Mouse (Mus musculus) lung, postnatal 14 days (tissue): Measurements from ENCODE around the gene Rogdi.
A peak's percentile ranks its signal among the peaks of the same experiment; 100 is the strongest.

Experiments
- DNase-seq: peaks from one replicate; pipeline ENCODE4 v3.0.0; 2021

The Rogdi gene

DNA sequence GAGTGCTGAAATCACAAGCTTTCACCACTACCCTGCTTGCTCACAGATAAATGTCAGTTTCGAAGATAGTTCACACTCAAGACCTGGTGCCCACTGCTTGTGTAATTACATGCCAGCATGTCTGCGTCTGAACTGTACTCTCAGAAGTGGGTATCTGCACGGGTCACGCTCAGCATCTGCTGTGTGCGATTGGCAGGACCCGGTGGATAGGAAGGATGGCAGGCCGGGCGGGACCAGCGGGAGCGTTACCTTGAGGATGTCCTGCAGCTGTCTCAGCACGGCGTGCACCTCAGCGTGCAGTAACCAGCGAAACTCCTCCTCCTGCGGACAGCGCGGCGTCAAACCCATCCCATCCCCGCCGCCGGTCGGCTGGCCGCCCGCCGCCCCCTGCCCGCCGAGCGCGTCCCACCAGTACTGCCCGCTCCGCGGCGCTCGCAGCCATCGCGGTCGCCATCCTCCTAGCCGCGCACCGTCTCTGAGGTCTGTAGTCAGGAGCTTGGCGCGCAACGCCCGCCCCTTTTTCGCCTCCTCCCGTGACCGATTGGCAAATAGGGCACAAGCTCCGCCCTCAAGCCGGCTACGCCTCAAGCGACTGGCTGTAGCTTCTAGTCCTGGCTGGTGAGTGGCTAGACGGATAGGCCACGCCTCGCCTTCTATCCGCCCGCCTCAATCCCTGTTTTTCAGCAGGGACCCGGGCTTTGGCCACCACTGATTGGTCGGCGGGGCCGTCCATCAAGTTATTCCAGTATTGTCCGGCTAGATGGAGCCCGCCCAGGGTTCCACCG is at the start of gene Rogdi:
Gene Rogdi, minus strand, starts transcription at position 500 of the 785 bp plus-strand sequence.
- DNase-seq = peak; percentile 97

DNA sequence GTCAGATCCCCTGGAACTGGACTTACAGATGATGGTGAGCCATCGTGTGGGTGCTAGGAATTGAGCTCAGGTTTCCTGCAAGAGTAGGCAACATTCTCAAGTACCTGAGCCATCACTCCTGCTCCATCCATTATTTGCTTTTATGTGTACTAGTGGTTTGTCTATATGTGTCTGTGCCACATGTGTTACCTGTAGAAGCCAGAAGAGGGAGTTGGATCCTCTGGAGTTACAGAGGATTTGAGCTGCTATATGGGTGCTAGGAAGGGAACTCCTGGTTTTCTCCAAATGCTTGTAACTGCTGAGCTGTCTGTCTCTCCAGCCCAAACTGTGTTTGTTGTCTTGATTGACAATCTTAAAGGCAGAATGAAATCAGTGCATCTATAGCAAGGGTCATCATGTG is 44.8 kb upstream of the Rogdi start:
- no peak for DNase-seq

DNA sequence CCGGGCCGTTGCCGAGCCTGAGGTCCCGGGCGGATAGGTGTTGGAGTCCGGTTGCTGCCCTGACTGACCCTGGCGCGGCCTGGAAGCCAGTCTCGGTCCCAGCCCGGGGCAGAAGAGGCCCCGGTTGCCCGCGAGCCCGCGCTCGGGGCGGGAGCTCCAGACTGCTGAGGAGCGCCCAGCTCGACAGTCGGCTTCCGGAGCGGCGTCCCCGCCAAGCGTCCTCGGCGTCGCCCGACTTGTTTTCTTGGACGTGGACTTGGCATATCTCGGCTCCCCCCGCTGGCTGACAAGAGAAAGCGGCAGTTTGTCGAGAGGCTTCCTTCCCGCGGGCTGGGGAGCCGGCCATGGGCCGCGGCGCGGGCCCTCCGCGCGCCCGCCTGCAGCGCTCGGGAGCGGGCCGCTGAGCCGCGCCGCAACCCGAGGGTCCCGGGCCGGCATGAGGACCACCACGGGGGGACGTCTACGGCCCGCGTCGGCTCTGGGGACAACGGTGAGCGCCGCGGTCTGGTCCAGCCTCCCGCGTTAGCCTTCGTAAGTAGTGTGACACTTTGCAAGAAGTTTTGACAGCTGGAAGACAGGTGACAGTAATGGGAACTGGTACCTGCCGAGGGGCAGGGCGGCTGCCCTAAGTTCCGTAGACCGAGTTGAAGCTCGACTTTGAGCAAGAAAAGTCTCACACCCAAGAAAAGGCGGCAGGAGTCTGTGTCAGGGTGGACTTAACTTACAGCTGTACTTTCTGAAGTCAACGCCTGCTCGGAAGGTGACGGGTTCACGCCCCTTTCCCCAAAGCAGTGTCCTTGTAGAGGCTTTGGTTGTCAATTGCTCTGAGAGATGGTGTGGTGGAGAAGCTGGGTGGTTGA is 37.1 kb upstream of the Rogdi start:
- peak; percentile 83 for DNase-seq

DNA sequence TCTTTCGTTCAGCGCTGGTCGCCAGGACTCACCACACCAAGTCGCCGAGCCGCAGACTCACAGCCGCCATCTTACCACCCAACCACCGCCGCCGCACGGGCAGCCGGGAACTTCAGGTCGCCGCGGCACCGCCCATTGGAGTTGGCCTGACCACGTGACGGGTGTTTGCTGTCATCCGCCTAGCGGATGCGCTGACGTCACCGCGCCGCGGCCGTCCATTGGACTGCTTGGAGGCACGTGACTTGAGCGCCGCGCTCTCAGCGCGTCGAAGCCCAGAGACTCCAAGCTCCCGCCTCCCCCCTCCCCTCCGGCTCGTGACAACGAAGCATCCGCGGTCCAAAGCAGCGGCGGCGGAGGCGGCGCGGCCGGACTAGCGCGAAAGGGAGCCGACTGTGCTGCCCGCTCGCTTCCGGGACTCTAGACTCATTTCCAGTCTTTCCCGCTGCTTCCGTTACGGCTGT is 36.5 kb upstream of the Rogdi start, which contains the start of the genes Glyr1 and Ubn1:
Gene Glyr1, minus strand, starts transcription at position 90 of the 461 bp plus-strand sequence.
Gene Ubn1, plus strand, starts transcription at position 284 of the 461 bp plus-strand sequence.
- peak; percentile 99 for DNase-seq

DNA sequence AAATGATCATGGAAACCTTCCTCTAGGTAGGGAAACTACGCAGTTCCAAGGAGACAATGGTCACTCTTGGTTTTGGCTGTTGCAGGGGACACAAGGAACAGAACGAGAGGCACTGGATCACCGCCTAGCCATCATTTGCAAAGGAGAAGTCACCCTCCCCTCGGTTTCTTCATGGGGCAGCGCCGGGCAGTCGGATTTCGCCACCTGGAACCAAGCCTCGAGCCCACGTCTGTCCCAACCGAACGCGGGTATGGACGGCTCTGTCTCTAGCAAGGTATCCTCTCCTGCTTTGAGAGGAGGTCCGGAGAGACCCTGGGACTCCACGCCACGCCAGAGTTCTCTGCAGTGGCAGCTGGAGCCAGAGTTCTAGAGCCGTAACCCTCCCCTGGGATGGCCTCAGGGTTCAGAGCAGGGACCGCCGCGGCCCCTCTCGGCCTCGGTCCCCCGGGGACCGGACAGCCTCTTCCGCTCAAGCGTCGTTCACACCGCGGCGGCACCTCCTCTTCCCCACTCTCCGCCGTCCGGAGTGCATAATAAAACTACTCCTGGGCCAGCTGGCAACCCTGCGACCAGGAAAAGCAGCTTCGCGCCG is 35.9 kb upstream of the Rogdi start:
- no peak for DNase-seq

DNA sequence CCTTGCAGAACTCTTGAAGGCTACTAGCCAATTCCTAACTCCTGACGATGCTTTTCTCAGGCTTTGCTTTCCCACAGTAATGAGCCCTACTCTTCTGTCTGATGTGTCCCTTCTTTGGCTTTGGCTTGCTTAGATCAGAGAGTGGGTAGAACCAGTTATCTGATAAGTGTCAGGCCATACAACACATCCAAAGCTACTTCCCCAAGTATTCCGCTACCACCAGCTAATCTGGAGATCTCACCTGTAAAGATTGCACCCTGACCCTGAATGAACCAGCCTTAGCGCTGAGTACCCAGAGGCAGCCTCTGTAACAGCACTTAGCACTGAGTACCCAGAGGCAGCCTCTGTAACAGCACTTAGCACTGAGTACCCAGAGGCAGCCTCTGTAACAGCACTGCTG is 32.0 kb upstream of the Rogdi start:
- no peak for DNase-seq

DNA sequence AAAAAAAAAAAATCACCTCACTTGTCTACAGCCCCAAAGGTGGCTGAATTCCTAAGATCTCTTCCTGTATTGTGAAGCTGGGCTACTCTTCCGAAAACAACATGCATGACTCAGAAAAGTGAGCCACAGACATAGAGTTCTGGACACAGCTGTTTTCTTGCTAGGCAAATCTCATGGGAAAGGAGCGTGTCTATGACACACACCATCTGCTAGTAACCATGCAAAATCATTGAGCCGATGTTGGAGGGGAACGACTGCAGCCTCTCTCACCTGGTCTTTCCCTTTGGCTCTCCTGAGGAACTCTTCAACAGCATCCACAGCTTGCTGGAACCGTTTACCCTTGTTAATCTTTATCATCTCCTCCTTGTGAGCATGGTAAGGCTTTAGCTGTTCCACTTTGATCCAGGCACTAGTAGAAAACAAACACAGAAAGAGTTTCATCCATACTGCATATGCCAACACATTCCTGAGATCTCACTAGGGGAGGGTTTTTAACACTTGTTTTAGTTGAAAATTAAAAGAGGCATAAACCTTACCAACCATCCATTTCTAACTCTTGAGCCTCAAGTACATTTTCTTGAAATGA is 23.4 kb upstream of the Rogdi start:
- peak; percentile 12 for DNase-seq

DNA sequence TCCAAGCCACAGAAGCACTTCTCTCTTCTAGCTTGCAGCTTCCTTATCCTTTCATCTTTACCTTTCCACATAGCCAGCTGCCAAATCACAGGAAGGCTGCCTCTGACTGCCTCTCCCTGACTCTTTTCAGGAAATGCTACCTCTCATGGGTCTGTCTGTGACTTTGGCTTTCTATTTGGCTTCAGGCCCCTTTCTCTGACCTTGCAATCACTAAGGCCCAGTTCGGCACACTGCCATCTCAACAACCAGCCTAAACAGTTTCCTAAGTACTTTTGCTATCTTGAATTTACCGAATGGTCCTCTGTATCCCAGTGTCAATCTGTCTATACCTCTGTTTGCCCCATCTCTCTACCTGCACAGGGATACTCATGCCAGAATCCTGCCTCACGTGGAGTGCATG is 22.2 kb upstream of the Rogdi start:
- no peak for DNase-seq

DNA sequence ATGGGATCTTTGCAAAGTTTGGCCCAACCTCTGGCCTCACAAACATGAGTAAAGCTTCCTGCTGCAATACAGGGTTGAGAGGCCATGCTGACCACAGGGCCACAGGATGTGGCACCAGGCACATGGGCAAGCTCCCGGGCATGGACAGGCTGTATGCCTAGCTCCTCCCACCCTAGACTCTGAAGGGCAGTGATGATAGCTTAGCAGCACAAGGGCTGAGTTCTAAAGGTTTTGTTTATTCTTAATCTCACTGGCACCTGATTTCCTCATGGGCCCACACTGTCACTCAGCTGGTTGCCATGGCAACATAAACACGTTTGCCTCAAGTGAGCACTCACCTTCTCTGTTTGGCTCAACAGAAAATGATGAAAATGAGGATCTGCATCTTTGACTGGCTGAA is 16.5 kb upstream of the Rogdi start:
- DNase-seq = no peak

DNA sequence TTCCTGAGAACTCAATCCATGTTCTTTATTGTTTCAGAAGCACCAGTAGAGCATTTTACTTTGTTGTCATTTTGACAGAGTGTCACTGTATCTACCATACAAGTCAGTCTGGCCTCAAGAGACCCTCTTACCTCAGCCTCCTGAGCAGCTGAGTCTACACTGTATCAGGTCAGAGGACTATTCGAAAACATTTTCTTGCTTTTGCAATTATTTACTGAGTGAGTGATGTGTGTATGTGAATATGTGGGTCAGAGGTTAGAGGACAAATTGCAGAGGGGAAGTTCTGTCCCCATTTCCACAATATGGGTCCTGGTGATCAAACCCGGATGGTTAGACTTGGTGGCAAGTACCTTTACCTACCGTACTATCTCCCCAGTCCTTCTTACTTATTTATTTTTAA is 10.7 kb upstream of the Rogdi start:
- DNase-seq = no peak

DNA sequence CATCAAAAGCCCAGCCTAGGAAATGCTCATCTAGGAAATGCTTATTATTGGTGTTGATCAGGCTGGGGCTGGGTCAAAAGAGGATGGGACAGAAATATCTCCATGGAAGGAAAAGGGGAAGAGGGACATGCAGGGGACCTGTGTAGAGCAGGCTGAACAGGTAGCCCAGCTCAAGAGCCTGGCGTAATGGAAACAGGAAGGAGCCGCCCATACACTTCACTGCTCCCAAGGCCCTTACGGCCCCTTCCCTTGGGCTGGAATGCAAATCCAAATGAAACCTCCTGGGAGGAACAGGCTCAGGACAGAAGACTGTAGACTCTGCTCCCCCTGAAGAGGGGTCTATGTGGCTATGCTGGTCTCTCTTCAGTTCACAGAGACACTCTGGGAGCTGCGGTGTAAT is 1.2 kb upstream of the Rogdi start:
- peak; percentile 23 for DNase-seq

DNA sequence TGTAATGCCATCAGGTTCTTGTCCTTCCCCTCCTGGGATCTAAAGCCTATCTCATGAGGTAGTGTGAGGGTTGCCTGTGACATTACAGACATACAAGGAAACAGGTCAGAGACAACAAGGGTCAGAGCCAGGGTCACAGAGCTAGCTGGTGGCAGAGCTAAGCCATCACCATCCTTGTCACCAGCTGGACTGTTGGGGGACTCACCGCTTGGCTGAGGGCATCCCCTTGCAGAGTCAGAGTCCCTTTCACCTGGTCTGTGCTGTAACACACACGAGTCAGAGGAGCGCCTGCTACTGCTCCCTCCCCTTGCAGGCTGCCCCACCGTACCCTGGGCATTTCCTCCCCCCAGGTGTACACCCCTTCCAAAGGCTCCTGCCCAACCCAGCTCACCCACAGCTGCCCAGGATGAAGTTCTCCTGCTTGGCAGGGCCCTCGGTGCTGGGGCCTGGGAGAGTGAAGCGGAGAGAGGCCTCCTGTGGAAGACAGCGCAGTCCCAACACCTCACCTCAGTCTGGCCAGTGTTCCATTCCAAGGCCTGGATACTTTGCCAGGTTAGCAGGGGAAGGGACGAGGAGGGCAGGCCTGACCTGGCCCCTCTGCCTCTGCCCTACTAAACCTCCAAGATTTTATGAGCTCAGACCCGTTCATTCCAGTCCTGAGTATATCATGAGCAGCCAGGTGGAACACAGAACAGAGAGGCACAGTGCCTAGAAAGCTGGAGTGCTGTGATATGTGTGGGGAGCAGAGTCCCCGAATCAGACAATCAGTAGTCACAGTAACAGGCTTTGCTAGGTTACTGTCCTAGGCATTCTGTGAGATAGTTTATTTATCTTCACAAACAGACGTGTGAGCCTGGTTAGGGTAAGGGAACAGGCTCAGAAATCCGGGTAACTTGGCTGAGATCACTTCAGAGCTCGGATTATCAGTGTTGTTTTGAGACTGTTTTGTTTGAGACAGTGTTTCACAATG is 1.0 kb downstream of the Rogdi start:
- DNase-seq = no peak

DNA sequence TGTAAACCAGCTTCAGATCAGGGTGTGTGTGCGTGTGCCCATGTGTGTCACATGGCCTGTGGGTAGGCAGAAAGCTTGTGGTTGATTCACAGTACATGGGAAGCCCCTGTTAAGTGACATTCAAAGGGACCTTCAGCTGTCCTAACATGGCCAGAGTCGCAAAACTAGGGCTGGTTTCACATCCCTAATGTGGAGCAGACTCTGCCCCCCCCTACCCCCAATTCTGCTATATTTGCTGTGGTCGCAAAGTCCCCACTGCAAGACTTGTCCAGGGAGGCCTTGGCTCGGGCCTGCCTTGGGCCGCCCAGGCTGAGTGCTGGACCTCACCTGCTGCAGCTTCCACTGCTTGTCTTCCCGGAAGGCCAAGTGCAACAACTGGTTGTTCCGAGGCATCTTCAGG is 2.1 kb downstream of the Rogdi start:
- DNase-seq = no peak

DNA sequence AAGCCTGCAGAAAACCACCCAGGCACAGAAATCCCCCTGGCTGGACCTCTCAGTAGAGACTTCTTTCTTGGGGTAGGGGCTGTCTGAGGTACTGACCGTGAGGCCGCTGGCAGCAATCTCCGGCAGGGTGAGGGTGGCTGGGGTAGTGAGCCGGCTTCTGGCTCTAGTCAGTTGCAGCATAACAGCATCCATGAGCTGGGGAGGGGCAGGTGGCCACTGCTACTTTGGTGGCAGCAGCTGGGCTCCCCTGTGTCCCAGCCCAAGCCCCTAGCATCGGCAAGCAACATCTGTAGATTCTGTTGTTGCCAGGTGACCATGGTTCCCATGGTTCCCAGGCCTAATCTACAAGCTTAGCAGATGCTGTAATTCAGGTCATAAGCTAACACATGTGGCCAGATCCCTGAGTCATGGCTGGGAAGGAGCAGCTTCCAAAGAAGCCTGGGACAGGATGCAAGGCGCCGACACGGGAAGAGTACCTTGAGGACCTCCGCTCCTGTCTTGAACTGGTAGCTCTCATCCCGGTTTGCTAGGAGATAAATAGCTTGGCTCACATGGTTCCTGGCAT is 2.9 kb downstream of the Rogdi start:
- no peak for DNase-seq

DNA sequence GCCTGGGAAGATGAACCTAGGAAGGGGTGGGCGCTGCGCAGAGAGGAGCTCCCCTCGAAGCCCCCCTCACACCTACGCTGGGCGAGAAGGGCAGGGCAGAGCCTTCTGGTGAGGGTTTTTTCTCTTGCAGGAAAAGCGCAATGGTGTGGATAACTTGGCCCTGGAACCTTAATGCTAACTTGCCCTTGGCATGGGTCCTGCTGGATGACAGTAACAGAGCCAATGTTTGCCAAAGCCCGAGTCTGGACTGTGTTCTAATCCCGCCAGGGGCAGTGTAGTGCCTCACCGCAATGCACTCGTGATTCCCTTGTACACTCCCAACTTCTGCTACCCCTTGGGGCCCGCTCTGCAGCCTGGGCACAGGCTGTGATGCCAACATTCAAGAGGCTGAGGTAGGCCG is 5.3 kb downstream of the Rogdi start:
- DNase-seq = no peak

DNA sequence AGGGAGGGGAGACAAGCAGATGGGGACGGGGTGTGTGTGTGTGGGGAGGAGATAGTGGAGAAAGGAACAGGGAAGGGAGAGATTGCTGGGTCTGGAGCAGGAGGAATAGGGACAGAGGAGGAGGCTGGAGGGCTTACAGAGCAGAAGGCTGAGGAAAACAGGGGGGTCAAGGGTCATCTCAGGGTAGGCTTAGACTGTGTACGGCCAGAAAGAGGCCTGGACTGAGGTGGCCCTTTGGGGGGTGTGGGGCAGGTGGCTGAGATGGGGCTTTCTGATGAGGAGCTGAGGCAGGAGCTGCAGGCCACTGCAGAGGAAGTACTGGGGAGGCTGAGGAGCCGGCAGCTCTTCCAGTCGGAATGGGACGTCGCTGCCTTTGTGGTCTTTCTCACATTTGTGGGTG is 5.9 kb downstream of the Rogdi start:
- DNase-seq = no peak

DNA sequence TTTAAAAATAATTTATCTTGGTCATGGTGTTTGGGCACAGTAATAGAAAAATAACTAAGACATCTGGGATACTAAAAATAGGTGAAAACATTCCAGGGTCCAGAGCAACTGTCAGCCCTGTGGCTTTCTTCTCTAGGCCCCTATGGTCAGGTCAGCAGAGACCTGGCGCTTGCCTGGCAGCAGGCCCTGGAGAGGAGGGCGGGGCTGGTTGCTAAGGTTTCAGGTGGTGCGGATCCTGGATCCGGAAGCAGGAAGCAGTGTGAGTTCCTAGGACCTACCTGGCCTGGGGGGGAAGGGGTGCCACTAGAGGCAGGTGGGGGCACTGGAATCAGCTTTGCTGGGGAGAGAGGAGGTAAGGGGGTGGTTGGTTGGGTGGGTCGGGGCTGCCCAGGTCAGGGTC is 6.3 kb downstream of the Rogdi start, which contains the start of gene Smim22:
Gene Smim22, plus strand, starts transcription at position 222 of the 400 bp plus-strand sequence.
- peak; percentile 68 for DNase-seq

DNA sequence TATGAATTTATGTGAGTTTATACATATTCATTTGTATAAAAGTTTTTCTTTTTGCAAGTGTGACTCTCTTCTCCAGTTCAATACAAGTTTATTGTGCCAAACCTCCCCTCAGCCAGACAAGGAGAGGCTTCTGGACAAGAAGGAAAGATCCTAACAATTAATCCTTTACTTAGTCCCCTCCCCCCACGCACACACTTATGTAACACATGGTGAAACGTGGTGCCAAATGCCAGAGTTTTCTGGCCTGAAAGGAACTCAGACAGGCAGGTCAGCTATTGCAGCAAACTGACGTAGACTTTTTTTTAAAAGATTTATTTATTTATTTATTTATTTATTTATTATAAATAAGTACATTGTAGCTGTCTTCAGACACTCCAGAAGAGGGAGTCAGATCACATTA is 12.7 kb downstream of the Rogdi start:
- DNase-seq = no peak

DNA sequence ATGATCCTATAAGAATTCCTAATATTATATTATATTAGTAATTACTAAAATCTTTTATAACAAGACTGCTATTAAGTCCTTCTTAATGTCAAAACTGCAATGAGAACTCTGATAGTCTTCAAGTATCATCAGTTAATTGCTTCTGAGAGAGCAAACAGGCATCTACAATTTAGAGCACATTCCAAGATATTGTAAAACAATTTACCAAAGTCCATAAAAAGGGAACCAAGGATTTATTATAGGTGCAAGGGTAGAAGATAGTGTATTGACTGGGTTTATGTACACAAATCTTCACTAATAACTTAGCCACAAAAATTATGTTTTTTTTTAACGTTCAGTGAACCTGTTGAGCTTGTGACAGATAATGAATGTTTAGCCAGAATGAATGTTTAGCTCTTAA is 14.4 kb downstream of the Rogdi start:
- DNase-seq = no peak

DNA sequence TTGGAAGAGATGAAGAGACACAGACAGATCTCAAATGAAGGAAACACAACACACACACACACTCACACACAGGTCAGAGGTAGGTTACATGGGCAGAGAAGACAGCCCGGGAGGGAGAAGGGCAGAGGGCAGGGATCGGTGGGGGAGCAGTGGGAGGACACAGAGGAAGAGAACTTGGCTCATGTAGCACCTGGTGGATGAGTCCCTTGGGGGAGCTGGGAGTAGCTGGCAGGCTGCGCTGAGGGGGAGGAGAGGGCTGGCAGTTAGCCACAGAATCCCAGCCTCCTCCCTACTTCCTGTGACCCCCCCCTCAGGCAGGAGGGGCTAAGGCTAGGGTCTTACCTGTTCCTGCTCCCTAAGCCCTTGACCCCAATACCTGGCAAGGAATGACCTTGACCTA is 15.8 kb downstream of the Rogdi start, which contains the start of gene Sept12:
Gene Sept12, minus strand, starts transcription at position 300 of the 400 bp plus-strand sequence.
- no peak for DNase-seq

DNA sequence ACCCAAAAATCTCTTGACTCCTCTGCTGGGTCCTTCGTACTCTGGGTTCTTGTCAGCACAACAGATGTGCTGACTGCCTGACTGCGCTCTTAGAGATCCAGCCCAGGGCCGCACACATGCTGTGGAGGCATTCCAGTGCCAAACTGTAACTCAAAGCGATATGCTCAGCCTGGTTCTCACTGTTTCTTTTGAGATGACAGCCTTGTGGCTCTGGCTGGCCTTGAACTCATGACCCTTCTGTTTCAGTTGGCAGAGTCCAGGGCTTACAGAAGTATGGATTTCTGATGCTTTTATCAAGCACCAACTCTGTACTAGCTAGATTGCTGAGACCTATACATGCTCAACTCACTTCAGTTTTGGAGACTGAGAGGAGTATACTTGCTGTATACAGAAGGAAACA is 20.1 kb downstream of the Rogdi start:
- no peak for DNase-seq
